Mouse (Mus musculus) urinary bladder, postnatal 4 days (tissue): ENCODE measurements at regions not wholly inside any gene's neighbourhood (a gene's known extent, or its start where the extent isn't known, plus 50 kb on each side); places are given as distances from the start of the nearest gene placed in this dataset.

Experiments
- DNase-seq, 2 experiments: peaks; one replicate each; pipeline ENCODE4 v3.0.0; 2021 to 2022; ENCODE audit warnings: low spot score in 2 of 2

DNA sequence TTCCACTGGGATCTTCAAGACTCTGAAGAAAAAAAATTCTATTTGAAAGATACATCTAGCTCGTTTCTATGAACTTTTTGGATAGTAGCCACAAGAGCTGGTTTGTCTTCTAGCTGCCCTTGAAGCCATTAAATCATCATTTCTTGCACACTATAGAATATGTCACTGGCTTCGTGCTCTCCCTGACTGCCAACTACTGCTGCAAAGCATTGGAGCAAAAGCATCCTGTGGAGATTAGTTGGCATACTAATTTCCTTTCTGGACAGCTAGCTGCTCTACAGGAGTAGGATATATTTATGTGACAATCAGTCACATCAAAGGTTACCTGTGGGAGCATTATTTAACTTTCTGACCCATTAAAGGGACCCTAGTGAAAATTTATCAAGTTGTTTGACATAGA lies 243.1 kb downstream of the Pdgfc start:
- no peak for DNase-seq

DNA sequence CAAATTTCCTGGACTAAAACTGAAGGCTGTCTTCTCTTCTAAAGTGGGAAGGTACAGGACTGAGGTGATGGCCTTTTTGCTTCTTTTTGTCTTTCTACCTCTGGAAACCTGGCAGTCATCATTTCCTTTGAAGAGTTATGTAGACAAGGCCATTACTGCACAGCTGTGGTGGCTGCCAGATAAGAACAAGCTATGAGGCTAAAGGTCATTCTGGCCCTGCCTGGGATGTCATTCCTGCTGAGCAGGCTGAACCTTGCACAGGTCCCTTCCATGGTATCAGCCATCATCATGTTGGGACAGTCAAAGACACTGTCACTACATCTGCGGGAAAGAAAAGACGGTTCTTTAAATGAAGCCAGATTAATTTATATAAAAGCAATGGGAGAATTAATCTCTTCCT lies 253.5 kb downstream of the Pdgfc start:
- no peak for DNase-seq

DNA sequence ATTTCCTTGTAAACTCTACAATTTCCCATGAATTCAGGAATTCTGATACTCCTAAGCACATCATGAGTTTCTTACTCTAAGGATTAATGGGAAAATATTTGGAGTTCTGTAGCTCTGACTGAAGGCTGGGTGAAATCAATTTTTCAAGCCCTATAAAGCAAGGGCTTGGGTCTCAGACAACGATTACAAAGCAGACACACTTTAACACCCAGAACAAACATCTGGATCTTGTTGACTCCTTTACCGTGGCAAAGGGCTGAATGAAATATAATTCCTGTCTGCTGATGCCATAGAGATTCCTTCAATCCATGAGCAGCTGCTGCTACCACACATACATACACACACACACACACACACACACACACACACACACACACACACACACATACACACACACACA lies 256.2 kb downstream of the Pdgfc start:
- DNase-seq, result no peak

DNA sequence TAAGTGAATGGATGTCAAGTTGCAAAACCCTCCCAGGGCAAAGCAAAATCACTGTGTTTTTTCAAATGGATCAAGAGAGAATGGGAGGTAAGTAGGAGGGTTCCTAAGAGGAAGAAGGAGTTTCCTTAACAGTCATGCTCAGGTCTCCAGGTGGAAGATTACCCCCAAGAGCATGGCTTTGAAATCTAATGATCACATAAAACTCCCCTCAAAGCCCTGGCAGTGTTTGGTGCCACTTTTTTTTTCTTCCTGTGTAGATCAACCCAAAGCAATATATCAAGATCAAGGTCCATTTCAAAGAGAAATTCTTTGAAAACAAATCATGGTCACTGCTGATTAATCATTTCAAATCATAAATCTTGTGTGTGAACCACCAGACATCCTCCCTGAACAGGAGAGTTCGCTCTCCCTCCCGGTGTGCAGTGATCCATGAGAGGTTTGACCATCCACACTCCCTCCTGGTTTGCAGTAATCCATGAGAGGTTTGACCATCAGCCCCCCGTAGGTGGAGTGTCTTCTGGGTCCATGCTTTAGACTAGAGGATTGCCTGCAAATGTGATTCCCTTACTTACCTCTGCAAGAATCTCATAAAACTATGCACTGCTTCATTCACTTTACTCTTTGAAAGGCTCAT lies 257.1 kb downstream of the Pdgfc start:
- no peak for DNase-seq

DNA sequence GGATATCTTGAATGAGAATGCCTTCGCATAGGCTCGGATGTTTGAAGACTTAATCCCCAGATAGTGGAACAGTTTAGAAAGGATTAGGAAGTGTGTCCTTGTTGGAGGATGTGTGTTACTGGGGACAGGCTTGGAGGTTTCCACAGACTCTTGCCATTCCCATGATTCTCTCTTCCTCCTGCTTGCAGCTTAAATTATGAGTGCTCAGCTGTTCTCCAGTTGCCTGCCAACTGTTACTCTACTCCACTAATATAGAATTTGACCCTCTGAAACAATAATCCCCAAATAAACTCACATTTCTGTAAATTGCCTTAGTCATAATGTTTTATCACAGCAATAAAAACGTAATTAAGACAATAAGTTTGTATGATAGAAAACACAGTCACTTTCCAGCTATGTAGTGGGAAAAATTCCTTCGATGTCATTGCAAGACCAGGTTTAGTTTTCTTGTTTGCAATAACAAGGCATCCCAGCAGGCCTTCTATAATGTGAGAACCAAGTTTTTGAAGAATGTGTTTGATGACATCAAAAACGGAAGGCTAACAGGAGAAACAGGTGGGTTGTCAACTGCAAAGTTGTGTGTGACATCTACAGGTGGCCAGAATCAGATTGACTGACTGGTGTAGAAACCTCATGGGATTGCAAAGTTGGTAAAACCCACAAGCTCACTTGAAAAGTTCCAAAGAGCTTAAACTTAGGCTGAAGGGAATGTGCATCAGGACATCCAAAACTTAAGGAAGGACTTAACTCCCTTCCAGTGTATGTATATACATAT lies 268.0 kb downstream of the Pdgfc start:
- no peak for DNase-seq

DNA sequence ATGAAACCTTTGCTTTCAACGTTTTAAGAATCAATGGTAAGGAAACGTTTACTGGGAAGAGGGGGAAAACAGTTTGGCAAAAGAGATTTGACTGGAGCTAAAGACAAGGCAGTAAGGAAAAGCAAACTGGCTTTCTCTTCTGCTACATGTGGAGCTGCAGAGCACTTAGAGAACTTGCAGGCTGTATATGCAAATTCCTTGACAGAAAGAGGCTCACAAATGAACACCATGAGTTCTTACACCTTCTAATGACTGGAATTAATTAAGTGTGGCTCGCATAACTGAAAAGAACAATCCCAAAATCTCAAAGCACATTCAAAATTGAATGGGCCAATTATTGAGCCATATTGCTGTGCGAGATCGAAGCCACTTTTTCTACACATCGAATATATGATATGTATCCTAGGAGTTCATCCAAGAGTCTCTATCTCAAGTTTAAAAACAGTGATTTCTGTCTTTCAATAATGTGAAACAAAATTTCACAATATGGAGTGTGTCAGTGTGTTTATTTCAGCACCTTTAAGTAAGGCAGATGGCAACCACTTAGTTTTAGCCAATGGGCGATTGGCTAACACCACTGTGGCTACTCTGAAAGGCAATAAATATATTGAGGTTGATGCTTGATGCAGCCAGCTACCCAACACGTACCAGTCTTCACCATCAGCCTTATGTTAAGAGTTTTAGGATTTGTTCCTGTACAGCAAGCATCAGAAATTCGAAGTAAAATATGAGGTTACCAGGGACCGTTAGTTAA lies 269.4 kb downstream of the Pdgfc start:
- DNase-seq, result no peak

DNA sequence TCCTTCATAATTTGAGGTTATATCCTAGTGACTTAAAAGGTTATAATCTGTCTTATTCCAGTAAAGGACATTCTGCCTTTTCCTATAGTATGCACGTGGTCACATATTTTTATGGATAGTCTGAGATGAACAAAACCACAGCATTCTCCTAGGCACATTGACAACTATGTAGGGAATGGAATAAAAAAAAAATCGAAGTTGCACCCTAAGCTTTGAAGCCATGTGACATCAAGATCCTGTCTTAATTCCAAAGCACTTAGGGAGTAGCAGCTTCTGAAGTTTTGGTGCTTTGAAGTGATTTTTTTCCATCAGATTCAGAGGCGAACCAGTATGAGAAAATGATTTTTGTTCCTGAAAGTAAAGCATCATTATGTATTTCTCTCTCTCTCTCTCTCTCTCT lies 290.6 kb downstream of the Pdgfc start:
- no peak for DNase-seq

DNA sequence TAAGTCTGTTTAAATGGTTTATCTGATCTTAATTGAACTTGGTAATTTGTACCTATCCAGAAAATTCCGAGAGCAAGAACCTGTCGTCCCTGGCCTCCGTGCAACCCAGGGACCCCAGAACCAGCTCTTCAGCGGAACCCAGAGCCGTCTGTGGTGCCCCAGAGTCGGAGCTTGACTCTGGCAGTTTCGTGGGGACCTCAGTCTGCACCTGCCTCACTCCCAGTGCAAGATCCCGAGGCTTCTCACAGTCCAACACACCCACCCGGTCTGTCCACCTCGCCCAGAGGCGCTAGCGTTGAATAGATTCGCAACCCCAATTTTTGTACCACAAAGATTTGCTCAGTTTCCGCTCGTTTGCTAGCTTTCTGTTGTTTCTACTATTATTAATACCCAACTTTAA lies 315.5 kb downstream of the Pdgfc start:
- DNase-seq, result peak in 1 of 2 experiments; percentile 51

DNA sequence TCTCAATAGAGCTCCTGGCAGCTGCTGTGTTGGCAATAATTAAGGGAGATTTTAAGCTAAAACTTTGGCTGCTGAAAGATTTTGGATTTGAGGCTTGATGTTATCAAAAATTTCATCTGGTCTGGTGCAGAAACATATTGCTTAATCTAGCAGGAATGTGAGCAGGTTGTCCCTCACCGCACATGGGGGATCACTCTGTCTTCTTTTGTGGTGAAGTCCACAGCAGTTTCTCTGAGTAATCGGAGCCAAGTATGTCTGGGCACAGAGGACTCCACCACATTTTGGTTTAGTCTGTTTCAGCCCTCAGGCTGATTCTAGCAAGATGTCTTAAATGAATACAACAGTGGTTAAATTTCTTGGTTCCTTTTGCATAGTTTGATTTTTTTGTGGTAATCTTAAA lies 331.7 kb downstream of the Pdgfc start:
- no peak for DNase-seq

DNA sequence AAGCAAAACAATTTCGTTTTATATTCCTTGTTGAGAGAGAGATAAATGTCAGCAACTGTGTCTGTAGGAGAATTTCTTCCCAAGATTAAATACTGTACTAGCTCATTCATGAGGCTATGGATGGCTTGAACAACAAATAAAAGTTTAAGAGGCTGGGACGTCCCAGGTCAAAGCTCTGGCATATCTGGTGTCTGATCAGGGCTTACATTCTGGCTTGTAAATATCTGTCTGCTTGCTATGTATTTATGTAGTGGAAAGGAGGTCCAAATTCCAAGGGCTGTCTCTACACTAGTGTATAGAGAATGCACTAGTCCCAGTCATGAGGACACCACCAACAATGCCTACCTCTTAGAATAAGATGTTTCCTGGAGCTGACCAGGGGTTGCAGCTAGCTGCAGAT lies 332.4 kb downstream of the Pdgfc start:
- no peak for DNase-seq

DNA sequence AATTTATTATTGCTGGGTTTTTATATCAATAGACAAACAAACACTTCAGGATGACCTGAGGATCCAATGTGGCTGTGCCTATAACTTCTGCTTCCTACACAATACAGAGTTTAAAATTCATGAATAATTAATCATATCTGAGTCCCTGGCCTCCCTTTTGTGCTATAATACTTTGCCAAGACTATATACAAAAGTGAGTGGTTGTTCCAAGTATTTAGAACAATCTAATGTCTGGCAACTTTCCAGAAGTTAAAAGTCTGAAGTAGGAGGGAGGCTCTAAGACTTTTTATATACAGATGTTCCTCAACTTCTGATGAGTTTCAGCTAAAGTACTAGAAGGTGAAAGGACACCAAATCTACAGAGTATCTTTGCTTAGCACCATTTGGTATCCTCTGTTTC lies 333.5 kb downstream of the Pdgfc start:
- DNase-seq, result no peak

DNA sequence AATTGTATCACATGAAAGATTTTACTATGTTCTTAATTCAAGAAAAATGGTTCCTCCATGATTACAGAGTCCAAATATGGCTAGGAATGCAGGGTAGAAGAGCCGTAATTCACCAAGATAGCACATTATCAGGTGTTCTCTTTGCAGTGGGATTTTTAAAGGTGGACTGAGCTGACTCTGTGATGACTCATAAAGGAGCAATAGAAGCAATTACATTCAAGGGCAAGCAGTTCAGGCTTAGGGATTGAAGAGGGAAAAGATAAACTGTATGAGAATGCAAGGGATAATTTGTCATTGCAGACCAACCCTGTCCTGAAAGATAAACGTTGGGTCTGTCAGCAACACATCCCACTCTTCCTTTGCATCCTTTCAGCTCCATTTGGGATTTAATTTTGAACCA lies 339.8 kb downstream of the Pdgfc start:
- DNase-seq, result no peak

DNA sequence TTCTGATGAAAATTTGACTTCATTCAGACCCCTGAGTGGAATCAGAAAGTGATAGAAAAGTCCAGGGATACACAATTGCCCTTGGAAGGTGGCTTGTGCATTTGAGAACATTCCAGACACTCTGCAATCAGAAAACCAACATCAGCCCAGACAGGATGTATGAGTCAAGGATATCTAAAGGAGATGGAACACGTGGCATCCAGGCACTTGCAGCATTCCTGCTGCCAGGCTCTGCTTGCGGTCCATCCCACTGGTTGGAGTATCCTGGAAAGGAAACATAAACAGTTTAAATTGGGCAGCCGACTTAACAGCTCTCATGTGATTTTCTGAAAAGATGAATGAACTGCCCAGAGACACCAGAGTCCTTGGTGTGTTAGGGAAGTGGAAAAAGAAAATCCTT lies 341.2 kb downstream of the Pdgfc start:
- DNase-seq, result no peak

DNA sequence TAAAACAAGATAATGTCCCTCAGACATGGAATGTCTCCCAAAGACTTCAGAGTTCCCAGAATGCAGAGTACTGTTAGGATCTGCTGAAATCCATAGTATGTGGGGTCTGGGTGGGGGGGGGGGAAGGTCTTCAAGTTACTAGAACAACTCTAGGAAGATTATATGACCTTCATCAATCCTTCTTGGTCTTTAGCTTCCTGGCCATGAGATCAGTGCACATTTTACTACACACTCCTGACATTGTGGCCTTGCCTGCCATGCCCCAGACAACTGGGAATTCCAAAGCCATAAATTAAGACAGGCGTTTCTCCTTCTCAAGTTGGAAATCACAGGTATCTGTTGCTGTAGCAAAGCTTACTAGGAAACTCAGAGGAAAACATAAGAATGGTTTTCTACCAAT lies 343.1 kb downstream of the Pdgfc start:
- no peak for DNase-seq

DNA sequence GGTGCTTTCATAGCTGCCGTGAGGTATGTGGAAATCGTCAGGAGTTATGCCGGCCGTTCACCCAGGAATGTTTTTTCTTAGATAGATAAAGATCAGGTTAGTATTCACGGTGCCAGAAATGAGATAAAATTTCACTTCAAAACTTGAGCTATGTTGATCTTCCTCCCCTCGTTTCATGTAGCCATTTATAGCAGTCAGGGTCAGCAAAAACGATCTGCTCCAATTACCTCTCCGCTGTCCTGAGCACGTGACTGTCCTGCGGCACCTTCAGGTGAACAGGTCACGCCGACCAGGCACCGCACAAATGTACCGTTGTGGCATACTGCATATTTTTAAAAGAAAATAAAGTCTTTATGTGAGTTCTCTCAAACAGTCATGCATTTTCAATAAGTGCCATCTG lies 350.7 kb downstream of the Pdgfc start:
- no peak for DNase-seq

DNA sequence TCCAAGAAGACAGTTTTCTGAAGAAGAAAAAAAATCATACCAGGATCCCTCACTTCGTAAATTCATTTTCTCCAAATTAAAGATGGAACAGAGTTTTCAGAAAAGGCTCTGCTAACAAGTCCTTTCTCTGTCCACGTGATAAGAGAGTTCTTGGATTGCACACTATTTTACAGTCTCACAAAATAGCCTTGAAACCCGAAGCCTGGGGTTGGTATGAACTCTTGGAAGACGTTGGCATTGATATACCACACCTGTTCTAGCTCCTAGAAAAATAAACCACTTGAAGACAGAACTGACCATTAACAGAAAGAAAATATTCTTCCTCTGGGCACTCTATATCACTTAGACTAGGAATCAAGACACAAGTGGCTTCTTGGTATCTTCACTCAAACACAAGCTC lies 351.4 kb downstream of the Pdgfc start:
- DNase-seq, result no peak

DNA sequence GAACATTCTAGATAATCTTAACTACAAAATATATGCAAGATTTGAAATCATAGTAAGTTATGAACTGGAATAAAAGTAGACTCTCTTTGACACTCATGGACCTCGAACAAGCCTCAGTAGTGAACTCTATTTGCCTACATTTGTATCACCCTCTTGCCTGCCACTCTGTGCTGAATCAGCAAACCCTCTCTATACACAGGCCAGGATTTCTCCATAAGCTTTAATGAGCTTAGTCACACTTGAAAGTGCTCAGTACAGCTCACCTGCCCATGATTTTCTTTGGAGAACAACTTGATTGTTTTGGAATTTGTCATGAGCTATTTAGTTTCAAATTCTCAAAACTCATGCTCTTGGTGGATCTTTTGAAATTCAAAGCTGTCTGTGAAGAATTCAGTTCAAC lies 361.0 kb downstream of the Pdgfc start:
- no peak for DNase-seq

DNA sequence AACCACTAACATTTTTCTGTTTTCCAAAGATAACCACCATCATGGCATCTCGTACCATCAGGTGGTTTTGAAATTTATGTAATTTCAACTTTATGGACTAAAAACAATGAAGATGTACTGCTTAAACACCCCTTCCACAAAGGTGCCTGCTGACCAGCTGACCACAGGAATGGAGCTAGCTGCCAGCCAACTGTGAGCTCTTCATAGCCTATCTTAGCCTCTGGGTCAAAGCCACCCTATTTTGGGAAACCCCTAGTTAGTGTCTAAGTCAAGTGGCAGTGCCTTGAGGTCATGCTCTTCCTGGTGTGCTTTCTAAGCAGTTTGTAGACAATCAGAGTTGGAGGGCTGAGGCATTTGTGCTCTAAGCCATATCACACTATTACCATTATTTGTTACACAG lies 364.8 kb downstream of the Pdgfc start:
- DNase-seq, result no peak

DNA sequence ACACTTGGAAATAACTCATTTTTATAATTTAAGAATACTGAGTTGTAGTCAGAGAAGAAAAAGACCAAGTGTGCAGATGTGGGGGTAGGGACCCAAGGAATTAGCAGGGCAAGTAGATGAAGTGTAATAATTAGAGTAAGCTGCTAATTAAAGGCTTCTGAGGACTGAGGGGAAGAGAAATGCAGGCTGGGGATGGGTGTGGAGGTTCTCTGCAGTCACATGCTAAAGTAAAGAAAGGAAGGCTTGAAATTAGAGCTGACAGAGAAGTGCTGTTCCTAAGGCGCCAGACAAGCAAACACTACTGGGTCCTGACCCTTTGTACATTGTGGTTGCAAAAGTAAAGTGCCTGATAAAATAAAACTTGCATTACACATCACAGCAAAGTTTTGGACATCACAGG lies 372.7 kb downstream of the Pdgfc start:
- no peak for DNase-seq

DNA sequence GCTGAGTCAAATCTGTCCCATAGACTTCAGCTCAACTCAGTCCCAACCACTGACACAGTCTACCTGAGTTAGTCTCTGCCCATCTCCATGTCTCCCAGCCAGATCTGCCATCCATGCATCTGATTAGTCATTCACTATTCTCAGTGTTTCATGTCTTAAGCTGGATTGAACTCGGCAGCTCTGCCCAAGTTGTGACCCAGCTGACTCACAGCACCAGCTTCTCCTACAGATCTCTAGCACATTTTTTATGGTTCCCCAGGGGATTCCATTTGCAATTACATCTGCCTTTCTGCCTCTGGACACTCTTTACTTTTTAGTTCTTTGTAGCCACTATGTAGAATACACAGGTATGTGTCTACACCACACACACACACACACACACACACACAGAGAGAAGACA lies 385.7 kb downstream of the Pdgfc start:
- DNase-seq, result no peak

DNA sequence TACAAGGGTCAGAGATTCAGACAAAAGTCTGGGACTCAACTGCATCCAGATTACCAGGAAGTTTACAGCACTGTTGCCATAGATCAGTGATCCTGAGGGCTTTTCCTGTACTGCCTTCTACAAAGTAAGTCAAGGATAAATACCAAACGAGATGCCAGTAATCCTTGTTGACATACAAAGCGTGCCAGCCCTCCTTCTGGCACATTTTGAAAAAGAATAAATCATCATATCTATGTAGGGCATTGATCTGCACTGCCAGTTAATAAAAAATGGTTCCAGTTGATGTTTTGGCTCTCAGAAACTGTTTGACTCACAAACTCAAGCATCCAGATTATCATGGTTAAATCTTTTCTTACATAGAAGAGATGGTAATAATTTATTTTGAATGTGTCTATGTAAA lies 390.5 kb downstream of the Pdgfc start:
- no peak for DNase-seq
